In genomic region chr4:155705592-155705929, GRCm38 (mm10) we compare ENCODE assay signal across 8 mouse cellular contexts. TPM values are rescaled to one million over a fixed set of nuclear protein-coding genes. Genes with fewer than 3 reads are reported as not detected.
DNase-seq lines count a peak whose midpoint lies in the region; ATAC-seq and TF ChIP-seq lines count a peak whose summit lies in the region.

No protein-coding gene starts in this region.

- H3K79me2 ChIP-seq in liver, adult 2 months (ENCODE audit: control insufficient read depth, insufficient read depth, low read length): peaks cover 22% of the 10 kb centered on the region

- H3K4me1 ChIP-seq in liver, adult 2 months (ENCODE audit: control insufficient read depth, insufficient read depth, low read length): peaks cover 2% of the 10 kb centered on the region
- H3K4me1 ChIP-seq in hindbrain, embryonic 14.5 days (replicated peaks; ENCODE audit: control insufficient read depth, insufficient read depth, low read length): peaks cover 15% of the 10 kb centered on the region
- H3K4me1 ChIP-seq in midbrain, embryonic 12.5 days: peaks cover 15% of the 10 kb centered on the region

- TF ChIP-seq POLR2A in liver, adult 2 months (IDR thresholded peaks at IDR 0.05; ENCODE audit: extremely low read depth, insufficient read depth, low read length): no peak

- WGBS in liver, adult 2 months: under 1% methylated on average over 19 of the region's 19 CpGs
- WGBS in hindbrain, embryonic 14.5 days: 0% methylated on average over 19 of the region's 19 CpGs
- under 1% methylated on average over 19 of the region's 19 CpGs for WGBS in midbrain, embryonic 12.5 days

- peak overlapping the region; percentile 74 for H3K4me2 ChIP-seq in hindbrain, embryonic 14.5 days (replicated peaks)
- H3K4me2 ChIP-seq in midbrain, embryonic 12.5 days (replicated peaks): peak overlapping the region; percentile 84

- peak overlapping the region; percentile 92 for H3K27ac ChIP-seq in liver, adult 2 months (replicated peaks; ENCODE audit: insufficient read depth, low read depth, low read length)
- H3K27ac ChIP-seq in hindbrain, embryonic 14.5 days: peak overlapping the region; percentile 93
- H3K27ac ChIP-seq in midbrain, embryonic 12.5 days (replicated peaks): peak overlapping the region; percentile 86

- ATAC-seq in hindbrain, embryonic 14.5 days (ENCODE audit: low FRiP score): no peak
- ATAC-seq in midbrain, embryonic 12.5 days (ENCODE audit: low FRiP score, low read depth): no peak

- TF ChIP-seq CTCF in liver, adult 2 months (IDR thresholded peaks at IDR 0.05; ENCODE audit: low read depth, low read length): no peak

- H3K36me3 ChIP-seq in liver, adult 2 months (ENCODE audit: control insufficient read depth, insufficient read depth, low read length): no peaks in the 10 kb centered on the region
- H3K36me3 ChIP-seq in hindbrain, embryonic 14.5 days (replicated peaks; ENCODE audit: control insufficient read depth, insufficient read depth): 0 out of 2 replicates have a peak, but pooled peaks cover 6% of the 10 kb centered on the region
- H3K36me3 ChIP-seq in midbrain, embryonic 12.5 days: no peaks in the 10 kb centered on the region

- peak overlapping the region; percentile 97 for H3K9ac ChIP-seq in liver, adult 2 months (ENCODE audit: low read depth, low read length)
- peak overlapping the region; percentile 90 for H3K9ac ChIP-seq in hindbrain, embryonic 14.5 days
- H3K9ac ChIP-seq in midbrain, embryonic 12.5 days (replicated peaks): peak overlapping the region; percentile 94

- peak; percentile 35 for DNase-seq in liver, adult 2 months (ENCODE audit: extremely low read depth, low read depth, low spot score)
- DNase-seq in liver: no peak
- DNase-seq in brain, adult 2 months (ENCODE audit: low read depth, low spot score): peak; percentile 17
- DNase-seq in hindbrain, embryonic 14.5 days (ENCODE audit: low spot score): no peak
- no peak for DNase-seq in adrenal gland, postnatal 10 days
- DNase-seq in layer of hippocampus, postnatal 14 days (ENCODE audit: low spot score in 2 of 2): no peak
- no peak for DNase-seq in cerebellum, adult 11 months

- H3K27me3 ChIP-seq in liver, adult 2 months (ENCODE audit: control insufficient read depth, insufficient read depth, low read length): no peaks in the 10 kb centered on the region
- no peaks in the 10 kb centered on the region for H3K27me3 ChIP-seq in hindbrain, embryonic 14.5 days (ENCODE audit: control insufficient read depth, insufficient read depth, low read length)
- no peaks in the 10 kb centered on the region for H3K27me3 ChIP-seq in midbrain, embryonic 12.5 days

- H3K9me3 ChIP-seq in hindbrain, embryonic 14.5 days (ENCODE audit: control insufficient read depth, low read length): no peaks in the 10 kb centered on the region
- H3K9me3 ChIP-seq in midbrain, embryonic 12.5 days: no peaks in the 10 kb centered on the region

- peak overlapping the region; percentile 79 for H3K4me3 ChIP-seq in liver, adult 2 months (ENCODE audit: insufficient read depth, low read depth, low read length)
- H3K4me3 ChIP-seq in hindbrain, embryonic 14.5 days (replicated peaks; ENCODE audit: low read length): peak overlapping the region; percentile 77
- peak overlapping the region; percentile 98 for H3K4me3 ChIP-seq in midbrain, embryonic 12.5 days

RNA-seq across cellular contexts. Expression of gene Ssu72, which starts 1.0 kb away (rescaled TPM):
- 99.5 and 108 TPM in 2 replicates for total RNA-seq in liver, adult 2 months (2014; rRNA removed)
- 78.8 and 79.3 TPM in 2 replicates for polyA plus RNA-seq in liver, adult 2 months (2012; rRNA removed)
- polyA plus RNA-seq in hindbrain, embryonic 14.5 days (2014; fragmentation: Nextera tagmentation; extraction: Ambion mirVana): 164 and 169 TPM in 2 replicates
- 140 TPM in 2 replicates for polyA plus RNA-seq in midbrain, embryonic 12.5 days (2016; fragmentation: Nextera tagmentation; extraction: Ambion mirVana)
- total RNA-seq in adrenal gland, postnatal 10 days (2021): 10 to 100 TPM; 86.5 to 90.9 TPM
- 10 to 100 TPM; 65.7 to 79.1 TPM for total RNA-seq in layer of hippocampus, postnatal 14 days (2021)

RNA-seq across cellular contexts. Expression of gene Fndc10, which starts 11.4 kb away (rescaled TPM):
- 0.37 and 0.54 TPM in 2 replicates for total RNA-seq in liver, adult 2 months (2014; rRNA removed)
- polyA plus RNA-seq in liver, adult 2 months (2012; rRNA removed): 0.77 and 1.2 TPM in 2 replicates
- polyA plus RNA-seq in hindbrain, embryonic 14.5 days (2014; fragmentation: Nextera tagmentation; extraction: Ambion mirVana): 9.0 and 10.3 TPM in 2 replicates
- 5.7 and 7.0 TPM in 2 replicates for polyA plus RNA-seq in midbrain, embryonic 12.5 days (2016; fragmentation: Nextera tagmentation; extraction: Ambion mirVana)
- 10 to 100 TPM; 36.3 to 49.0 TPM for total RNA-seq in adrenal gland, postnatal 10 days (2021)
- total RNA-seq in layer of hippocampus, postnatal 14 days (2021): 10 to 100 TPM; 22.5 to 26.4 TPM

RNA-seq across cellular contexts. Expression of gene Tmem240, which starts 29.0 kb away (rescaled TPM):
- under 0.01 and 0.20 TPM in 2 replicates for total RNA-seq in liver, adult 2 months (2014; rRNA removed)
- 0.07 and 0.20 TPM in 2 replicates for polyA plus RNA-seq in liver, adult 2 months (2012; rRNA removed)
- 8.8 and 9.3 TPM in 2 replicates for polyA plus RNA-seq in hindbrain, embryonic 14.5 days (2014; fragmentation: Nextera tagmentation; extraction: Ambion mirVana)
- polyA plus RNA-seq in midbrain, embryonic 12.5 days (2016; fragmentation: Nextera tagmentation; extraction: Ambion mirVana): 4.2 and 4.7 TPM in 2 replicates
- 1 to 10 TPM in 1 of 2 experiments, under 1 TPM in 1; 0.81 to 1.4 TPM for total RNA-seq in adrenal gland, postnatal 10 days (2021)
- 10 to 100 TPM; 41.6 to 45.7 TPM for total RNA-seq in layer of hippocampus, postnatal 14 days (2021)

RNA-seq across cellular contexts. Expression of gene Mib2, which starts 36.6 kb away (rescaled TPM):
- 16.4 and 19.0 TPM in 2 replicates for total RNA-seq in liver, adult 2 months (2014; rRNA removed)
- 32.2 and 35.8 TPM in 2 replicates for polyA plus RNA-seq in liver, adult 2 months (2012; rRNA removed)
- 44.9 and 46.1 TPM in 2 replicates for polyA plus RNA-seq in hindbrain, embryonic 14.5 days (2014; fragmentation: Nextera tagmentation; extraction: Ambion mirVana)
- polyA plus RNA-seq in midbrain, embryonic 12.5 days (2016; fragmentation: Nextera tagmentation; extraction: Ambion mirVana): 32.7 and 35.0 TPM in 2 replicates
- 10 to 100 TPM; 36.3 to 40.4 TPM for total RNA-seq in adrenal gland, postnatal 10 days (2021)
- 10 to 100 TPM; 86.7 to 87.7 TPM for total RNA-seq in layer of hippocampus, postnatal 14 days (2021)

RNA-seq across cellular contexts. Expression of gene Mmp23, which starts 52.4 kb away (rescaled TPM):
- total RNA-seq in liver, adult 2 months (2014; rRNA removed): 1.7 and 1.8 TPM in 2 replicates
- 2.7 and 3.0 TPM in 2 replicates for polyA plus RNA-seq in liver, adult 2 months (2012; rRNA removed)
- 2.7 and 2.9 TPM in 2 replicates for polyA plus RNA-seq in hindbrain, embryonic 14.5 days (2014; fragmentation: Nextera tagmentation; extraction: Ambion mirVana)
- 4.4 and 5.7 TPM in 2 replicates for polyA plus RNA-seq in midbrain, embryonic 12.5 days (2016; fragmentation: Nextera tagmentation; extraction: Ambion mirVana)
- total RNA-seq in adrenal gland, postnatal 10 days (2021): 10 to 100 TPM; 16.6 to 18.9 TPM
- total RNA-seq in layer of hippocampus, postnatal 14 days (2021): 1 to 10 TPM; 1.5 to 4.7 TPM

Comparison
In these comparisons a context has a peak if more than half of its experiments do, and no peak if none do; other contexts are left out.
1. DNase-seq: peak in liver, adult 2 months (single experiment) and brain, adult 2 months (single experiment); none in liver (single experiment), hindbrain, embryonic 14.5 days (single experiment), adrenal gland, postnatal 10 days (single experiment), layer of hippocampus, postnatal 14 days (0 of 2) and cerebellum, adult 11 months (single experiment).
2. RNA of gene Fndc10, which starts 11.4 kb away (total RNA-seq): 36.3 to 49.0 TPM in adrenal gland, postnatal 10 days and 22.5 to 26.4 TPM in layer of hippocampus, postnatal 14 days; 0.37 to 0.54 TPM in liver, adult 2 months; every median in the first group is over 10 times any median in the second.
3. RNA of gene Tmem240, which starts 29.0 kb away (total RNA-seq): 41.6 to 45.7 TPM in layer of hippocampus, postnatal 14 days; 0.81 to 1.4 TPM in adrenal gland, postnatal 10 days and under 0.01 to 0.20 TPM in liver, adult 2 months; every median in the first group is over 10 times any median in the second.
4. Peak in every context shown above with its lines, with median percentiles within 50 percentile points of each other: H3K27ac ChIP-seq, H3K4me3 ChIP-seq and H3K9ac ChIP-seq.